Mouse (Mus musculus): ENCODE results near the gene Gm16181.

The Gm16181 gene

DNA sequence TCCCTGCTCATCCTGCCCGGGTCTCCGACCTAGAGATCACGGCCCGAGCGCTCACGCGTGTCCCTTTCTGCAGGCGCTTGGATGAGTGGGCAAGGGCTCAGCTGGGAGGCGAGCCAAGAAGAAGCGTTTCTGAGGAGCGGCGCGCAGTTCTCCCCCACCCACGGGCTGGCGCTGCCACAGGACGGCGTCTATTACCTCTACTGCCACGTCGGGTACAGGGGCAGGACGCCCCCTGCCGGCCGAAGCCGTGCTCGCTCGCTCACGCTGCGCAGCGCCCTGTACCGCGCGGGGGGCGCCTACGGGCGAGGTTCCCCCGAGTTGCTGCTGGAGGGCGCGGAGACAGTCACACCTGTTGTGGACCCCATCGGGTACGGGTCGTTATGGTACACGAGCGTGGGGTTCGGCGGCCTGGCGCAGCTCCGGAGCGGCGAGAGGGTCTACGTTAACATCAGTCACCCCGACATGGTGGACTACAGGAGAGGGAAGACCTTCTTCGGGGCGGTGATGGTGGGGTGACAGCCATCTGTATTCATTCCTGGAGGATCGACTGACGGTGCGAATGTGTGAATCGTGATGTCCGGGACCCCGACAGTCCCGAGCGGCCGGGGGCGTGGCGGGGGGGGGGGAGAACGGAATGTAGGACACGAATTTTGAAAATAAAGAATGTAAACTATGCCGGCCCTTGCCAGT, 24.9 kb upstream of the Gm16181 start:
- DNase-seq (ENCODE audit: low spot score): peak; percentile 79

DNA sequence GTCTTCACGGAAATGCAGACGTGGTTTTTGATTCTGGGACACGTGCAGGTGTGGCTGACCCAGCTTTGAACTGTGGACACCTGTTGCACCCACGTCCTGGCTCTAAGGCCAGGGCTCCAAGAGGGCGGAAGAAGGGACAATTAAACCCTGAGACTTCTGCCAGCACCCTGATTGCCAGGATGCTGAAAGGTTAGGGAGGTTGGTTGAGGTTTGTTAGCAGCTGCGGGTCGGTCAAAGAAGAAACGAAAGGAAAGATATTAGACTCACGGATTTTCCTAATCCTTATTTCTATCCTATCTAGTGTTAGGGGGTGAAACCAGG, 24.4 kb upstream of the Gm16181 start:
- DNase-seq (ENCODE audit: low spot score): no peak

DNA sequence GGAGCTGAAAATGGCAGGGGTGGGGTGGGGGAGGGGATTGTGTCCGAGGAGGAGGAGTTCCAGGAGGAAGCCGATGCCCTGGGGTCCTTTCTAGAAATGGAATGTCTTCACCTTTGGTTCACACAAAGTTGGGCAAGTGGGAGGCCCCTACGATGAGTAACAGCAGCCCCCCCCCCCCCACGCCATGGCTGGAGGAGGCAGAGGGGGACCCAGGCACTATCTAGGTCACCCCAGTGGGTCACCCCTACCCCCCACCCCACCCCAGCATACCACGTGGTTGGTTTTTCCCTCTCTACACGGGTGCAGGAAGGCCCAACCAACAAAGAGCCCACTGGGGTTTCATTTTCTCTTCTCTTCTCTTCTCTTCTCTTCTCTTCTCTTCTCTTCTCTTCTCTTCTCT, 23.5 kb upstream of the Gm16181 start:
- DNase-seq (ENCODE audit: low spot score): no peak

DNA sequence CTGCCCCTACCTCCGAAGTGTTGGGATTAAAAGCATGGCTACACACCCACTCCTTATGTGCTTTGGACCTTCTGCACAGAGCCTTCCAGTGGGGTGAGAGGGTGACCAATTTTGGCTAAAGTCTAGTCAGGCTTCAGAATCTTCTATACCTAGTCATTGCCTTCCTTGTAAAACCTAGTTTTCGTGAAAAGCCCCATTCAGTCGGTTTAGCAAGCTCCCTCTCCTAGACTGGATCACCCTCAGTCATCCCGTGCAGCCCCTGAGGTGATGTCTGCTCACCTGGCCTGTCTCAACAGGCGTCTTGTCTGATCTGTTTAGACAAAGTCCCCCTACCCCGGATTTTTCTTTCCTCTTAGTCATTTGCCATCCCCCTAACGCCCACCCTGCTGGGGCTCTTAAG, 22.6 kb upstream of the Gm16181 start:
- no peak for DNase-seq (ENCODE audit: low spot score)

DNA sequence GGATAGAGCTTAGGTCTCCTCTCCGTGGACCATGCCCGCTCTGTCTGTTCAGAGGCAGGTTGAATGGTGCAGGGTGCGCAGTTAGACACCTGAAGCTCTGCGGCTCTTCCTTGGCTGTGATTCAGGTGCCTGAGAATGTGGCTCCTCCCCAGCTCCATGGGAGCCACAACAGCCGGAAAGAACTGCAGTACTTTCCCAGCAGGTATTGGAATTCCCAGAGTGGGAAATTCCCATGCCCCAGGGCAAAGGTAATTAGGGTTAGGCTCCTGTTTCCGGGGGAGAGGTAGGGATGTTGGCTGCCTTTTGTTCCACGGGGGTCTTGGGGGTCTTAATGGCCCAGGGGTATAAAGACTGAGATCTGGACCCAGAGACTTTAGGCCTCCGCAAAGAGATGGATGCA, 21.7 kb upstream of the Gm16181 start:
- no peak for DNase-seq (ENCODE audit: low spot score)

DNA sequence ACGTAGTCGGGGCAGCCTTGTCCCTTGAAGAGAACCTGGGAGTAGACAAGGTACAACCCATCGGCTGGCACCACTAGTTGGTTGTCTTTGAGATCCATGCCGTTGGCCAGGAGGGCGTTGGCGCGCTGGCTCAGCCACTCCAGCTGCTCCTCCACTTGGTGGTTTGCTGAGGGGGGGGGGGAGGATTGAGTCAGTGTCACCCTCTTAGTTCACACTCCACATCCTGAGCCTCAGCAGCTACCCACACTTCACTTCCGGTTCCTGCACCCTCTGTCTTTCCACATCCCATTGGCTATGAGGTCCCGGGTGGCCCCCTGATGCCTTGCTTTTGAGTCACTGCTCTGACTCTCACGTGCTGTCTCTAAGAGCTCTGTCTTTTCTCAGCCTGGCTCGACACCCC, 20.2 kb upstream of the Gm16181 start:
- no peak for DNase-seq (ENCODE audit: low spot score)

DNA sequence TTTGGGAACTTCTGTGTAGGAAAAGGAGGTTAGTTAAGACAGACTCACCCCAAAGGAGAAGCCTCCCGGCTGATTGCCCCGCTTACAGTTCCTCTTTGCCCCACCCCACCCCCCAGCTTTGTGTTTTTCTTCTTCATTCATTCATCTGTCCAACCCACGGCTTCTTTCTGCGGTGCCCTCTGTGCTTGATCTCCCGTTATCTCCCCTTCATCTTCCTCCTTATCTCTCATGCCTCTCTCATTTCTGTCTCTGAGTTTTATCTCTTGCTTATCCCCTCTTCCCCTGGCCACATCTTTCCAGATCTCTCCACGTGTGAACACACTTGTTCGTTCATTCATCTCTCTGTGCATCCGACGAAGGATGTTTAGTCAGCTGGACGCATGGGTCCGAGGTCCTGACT, 19.5 kb upstream of the Gm16181 start:
- no peak for DNase-seq (ENCODE audit: low spot score)

DNA sequence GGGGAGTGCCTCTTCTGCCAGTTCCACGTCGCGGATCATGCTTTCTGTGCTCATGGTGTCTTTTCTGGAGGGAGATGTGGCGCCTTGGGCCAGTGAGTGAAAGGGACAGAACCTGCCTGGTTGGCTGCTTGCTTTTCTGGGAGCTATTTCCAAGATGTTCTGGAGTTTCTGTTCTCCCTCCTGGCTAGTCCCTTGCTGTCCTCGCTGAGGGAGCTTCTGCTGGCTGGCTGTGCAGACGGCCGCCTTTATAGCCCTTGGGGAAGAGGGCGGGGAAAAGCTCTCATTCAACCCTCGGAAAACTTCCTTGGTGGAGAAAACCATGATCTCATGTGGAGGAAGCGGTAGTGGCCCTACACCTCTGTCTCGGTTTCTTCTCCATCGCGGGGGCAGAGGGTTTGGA, 18.8 kb upstream of the Gm16181 start, which contains the start of gene Tnf:
TSS of gene Tnf (minus strand) at position 221 of the 400 bp plus-strand sequence.
- no peak for DNase-seq (ENCODE audit: low spot score)

DNA sequence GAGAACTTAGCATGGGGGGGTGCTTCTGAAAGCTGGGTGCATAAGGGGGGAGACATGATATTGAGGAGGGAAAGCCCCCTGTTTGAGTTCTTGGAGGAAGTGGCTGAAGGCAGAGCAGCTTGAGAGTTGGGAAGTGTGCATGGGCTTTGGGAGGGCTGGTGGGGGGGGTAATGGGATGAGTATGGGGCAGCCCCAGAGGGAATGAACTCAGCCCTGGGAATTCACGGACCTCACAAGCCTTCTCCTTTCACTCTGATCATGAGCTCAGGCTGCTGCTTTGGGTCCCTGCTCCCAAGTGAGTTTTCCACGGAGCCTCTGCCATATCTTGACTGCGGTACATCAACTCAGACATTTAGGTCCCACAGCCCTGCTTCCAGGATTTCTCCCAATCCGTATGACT, 18.2 kb upstream of the Gm16181 start:
- DNase-seq (ENCODE audit: low spot score): no peak

DNA sequence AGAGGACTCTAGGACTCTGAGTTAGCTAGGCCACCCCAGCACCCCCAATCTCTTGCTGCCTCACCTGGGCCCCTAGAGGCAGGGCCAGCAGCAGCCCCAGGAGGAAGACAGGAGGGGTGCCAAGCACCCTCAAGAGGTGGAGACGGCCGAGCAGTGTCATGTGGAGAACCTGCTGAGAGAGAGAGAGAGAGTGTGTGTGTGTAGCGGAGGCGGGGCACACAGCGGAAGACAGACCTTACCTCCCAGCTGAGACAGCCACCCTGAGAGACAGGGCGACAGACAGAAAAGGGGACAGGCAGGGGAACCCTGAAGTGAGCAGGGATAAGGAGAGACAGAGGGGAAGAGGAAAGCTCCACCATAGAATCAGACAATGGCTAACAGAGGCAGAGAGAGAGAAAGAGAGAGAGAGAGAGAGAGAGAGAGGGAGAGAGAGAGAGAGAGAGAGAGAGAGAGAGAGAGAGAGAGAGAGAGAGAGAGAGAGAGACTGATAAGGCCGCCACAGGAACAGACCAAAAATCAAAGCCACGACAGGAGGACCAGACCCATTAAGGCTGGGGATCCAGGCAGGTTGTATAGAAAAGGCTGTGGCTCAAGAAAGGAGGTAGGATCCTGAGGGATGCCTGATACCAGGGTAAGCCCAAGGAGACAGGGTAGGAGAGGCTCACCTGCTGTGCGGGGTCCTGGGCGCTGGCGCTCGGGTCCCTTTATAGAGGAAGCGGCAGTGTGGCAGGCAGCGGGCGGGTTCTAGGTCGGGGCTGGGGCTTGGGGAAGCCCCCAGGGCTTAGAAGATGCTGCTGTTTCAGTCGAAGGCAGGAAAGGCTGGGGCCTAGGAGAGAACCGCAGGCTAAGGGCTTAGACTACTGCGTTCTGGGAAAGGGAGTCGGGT, 15.9 kb upstream of the Gm16181 start, which contains the start of gene Lta:
TSS of gene Lta (minus strand) at position 858 of the 886 bp plus-strand sequence.
- no peak for DNase-seq (ENCODE audit: low spot score)

DNA sequence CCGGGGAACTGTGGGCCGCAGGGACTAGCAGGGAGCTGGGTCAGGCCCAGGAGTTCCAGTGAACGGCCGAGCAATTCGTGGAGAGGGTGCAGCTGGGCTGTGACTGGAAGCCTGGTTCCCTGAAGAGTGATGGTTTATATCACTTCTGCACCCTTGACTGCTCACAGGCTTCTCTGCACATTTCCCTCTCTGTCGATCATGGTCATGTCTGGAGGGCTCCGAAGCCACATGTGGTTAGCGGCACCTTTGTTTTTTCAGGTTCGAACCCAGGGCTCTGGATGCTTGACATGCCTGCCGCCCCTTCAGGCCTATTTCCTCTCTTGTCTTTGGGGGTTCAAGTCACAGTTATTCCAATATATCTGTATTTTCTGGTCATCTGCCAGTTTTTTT, 15.3 kb upstream of the Gm16181 start:
- DNase-seq (ENCODE audit: low spot score): no peak

DNA sequence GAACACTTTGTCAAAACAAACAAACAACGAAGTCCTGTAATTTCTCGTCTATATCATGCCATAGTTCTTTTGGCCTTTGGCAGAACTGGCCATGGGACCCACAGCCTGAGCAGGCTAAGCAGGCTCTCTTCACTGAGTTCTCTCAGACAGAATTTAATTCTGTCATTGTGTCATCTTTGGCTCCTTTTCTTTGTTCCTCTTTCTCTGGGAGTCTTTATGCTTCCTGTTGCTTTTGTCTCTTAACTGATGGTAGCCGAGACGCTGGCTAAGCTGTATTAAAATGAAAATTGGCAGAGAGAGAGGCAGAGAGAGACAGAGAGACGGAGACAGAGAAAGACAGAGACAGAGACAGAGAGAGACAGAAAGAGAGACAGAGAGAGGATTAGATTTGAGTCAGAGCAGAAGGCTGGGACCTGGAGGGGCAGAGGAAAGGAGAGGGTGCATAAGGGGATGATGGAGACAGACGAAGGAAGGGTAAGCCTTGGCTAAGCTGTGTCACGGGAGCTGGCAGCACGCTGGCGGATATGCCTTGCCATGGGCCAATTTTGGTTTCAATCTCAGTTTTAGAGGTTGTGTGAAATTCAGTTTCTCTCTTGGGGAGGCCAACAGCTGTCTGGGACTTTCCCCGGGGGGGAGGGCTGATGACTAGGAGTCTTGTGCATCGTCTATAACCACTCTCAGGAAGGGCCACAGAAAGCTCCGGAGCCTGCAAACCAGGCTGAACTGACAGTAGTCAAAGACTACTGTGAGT, 10.7 kb upstream of the Gm16181 start:
- no peak for DNase-seq (ENCODE audit: low spot score)

DNA sequence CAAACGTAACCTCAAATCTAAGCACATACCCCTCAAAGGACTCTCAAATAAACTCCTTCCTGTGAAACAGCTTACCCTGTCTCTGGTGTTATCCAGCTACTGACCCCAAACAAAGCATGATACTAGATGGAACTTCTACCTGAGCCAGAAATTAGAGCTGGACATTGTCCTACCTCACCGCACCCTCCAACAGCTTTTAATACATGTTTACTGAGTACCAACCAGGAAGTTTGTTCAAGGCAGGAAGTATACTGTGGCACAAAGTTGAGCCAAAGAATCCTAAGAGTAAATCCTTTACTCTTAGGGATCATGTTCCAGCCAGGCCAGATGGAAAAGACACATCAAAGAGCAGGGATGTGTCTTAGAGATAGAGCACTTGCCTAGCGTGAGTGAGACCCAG, 10.0 kb upstream of the Gm16181 start:
- no peak for DNase-seq (ENCODE audit: low spot score)

DNA sequence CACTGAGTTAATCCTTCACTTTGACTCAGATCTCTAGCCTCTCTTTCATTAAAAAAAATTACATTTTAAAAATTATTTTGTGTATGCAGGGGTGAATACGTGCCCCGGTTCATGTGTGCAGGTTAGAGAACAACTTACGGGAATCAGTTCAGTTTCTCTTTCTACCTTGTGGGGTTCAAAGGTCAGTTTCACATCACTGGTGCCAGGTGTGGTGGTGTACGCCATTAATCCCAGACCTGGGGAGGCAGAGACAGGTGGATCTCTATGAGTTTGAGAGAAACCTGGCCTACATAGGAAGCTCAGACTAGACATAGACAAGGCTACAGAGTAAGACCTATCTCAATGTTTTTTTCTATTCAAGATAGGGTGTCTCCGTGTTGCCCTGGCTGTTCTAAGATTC, 7.6 kb upstream of the Gm16181 start:
- no peak for DNase-seq (ENCODE audit: low spot score)

DNA sequence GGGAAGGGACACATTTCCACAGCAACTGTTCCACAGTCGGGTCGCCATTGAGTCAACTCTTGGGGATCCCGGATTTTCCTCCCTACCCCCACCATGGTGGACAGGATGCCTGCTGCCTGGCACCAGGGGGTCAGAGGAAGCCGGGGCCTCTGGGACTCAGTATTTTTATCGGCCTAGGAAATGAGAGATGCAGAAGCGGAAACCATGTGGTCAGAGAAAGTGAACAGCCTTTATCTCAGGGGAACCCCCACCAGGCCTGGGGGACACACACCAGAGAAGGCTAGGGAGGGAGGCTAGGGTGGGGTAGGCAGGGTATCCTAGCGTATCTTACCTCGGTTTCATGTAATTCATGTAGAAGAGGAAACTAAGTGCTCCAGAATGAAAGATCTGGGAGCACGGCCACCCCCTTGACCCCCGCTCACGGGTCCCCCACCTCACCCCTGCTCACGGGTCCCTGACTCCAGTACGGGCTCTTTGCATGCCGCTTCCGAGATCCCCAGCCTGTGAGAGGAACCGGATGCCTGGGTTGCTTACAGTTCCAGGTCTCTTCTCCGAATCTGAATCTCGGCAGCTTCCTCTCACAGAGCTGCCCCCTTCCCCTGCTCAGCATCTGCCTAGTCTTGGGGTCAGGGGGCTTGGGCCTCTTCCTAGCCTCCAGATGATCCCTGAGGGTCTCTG, 2.0 kb upstream of the Gm16181 start:
- no peak for DNase-seq (ENCODE audit: low spot score)

DNA sequence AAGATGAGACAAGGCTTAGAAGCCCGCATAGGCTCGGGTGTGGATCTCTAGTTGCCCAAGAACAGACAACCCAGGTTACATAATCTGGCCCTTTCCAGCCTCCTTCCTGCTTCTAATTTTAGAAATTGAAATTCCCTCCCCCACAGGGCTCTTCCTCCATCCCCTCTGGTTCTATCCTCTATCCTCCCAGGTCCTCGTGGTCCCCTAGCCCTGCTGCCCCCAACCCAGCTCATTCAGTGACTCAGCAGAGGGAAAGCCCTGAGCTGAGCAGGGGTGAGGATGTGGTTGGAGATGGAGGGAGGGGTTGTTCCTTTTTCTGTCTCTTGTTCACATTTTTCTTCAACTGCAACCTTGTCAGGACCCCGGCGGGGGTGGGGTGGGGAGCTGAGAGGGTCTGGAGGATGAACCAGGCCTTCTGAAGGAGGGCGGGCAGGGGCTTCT, 1.0 kb upstream of the Gm16181 start:
- no peak for DNase-seq (ENCODE audit: low spot score)

DNA sequence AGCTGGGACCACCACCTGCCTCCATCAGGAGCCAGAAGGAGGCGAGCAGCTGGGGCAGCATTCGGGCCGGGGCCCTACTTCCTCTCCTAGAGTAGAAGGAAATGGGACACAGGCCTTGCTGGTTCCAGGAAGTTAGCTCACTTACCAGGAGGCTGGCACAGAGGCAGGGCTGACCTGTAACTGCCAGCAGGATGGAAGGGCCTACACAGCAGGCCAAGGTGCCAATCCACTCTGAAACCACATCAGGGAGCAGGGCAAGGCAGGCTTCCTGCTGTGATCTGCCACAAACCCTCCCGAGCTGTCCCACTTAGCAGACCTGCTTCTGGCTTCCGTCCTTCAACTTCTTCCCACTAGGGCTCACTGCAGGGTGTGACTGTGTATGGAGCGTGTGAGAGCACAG, 1.7 kb downstream of the Gm16181 start:
- DNase-seq (ENCODE audit: low spot score): no peak

DNA sequence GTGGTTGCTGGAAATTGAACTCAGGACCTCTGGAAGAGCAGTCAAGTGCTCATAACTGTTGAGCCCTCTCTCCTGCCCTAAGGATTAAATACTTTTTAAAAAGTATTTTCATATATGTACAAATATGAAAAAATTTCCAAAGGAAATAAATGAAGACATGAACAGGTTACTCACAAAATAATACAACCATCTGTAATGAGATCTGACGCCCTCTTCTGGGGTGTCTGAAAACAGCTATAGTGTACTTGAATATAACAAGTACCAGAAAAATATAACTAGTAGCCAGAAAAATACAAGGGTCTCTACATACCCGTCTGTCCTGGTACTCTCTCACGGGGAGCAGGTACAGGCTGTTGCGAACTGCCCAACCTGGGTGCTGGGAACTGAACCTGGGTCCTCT, 4.0 kb downstream of the Gm16181 start:
- DNase-seq (ENCODE audit: low spot score): no peak

DNA sequence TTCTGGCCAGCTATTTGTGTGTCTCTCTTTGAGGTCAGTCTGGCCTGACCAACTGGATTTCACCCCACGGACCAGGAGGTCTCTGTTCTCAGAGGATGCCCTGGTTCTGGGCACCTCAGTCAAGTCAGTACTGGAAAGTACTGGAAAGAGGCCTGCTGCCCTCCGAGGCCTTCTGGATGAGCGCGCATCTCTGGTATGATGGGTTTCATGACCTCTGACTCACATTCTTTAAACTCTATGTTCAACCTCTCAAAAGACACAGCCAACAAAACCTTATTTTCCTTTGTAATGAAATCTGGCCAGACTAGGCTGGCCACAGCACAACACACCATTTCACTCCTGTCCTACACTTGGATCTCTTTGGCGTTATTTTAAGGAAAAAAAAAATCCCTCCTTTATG, 4.8 kb downstream of the Gm16181 start:
- no peak for DNase-seq (ENCODE audit: low spot score)

DNA sequence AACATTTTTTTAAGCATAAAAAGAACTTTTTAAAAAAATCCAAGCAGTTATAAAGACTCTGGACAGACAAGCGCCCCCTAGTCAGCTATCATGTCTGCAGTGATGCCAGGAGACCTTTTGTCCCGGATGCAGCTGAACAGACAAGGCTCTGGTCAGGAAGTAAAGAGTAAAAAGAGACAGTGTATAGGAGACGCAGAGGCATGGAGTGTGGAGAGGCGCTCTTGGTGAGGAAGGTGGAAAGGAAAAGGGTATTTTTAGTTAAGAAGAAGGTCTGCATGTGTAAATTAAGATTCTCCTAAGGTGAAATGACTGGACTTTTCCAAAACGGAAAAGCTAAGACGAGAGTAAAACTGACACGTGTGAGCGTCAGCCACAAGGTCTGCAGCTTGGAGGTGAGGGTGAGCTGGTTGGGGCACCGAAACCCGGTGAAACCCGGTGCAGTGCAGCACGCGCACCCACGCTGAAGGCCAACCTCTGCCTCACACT, 6.0 kb downstream of the Gm16181 start:
- no peak for DNase-seq (ENCODE audit: low spot score)

DNA sequence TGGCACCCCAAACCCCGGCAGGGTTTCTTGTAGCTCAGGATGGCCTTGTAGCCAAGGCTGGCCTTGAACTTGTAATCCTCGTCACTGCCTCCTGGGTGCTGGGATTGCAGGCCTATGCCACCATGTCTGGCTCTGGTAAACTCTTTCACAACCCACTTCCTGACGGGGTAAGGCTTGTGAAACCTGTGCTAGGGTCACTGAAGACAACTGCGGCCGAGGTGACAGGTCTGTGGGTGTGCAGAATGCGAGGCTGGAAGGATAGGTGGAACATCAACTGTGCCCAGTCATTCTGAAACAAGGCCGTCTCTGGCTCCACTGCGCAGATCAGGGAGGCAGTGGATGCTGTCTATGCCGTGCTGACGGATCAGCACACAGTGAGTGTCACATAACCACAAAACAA, 10.4 kb downstream of the Gm16181 start:
- no peak for DNase-seq (ENCODE audit: low spot score)

DNA sequence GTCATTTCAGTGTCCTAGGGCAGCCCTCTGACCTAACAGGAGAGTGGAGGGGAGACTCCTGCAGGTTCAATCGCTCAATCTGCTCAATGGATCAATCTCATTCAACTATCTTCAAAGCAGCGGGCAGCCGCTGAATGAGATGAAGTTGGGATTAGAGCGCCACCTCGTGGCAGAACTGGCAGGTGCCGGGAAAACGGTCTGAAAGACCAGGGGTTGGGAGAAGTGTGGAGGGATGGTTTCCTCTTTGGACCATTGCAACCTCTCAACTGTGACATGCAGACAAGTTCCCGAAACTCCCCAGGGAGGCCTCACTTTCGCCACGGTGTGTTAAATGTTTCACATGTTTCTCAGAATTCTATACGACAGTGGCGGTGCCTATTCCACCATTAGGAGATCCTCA, 11.4 kb downstream of the Gm16181 start:
- peak; percentile 94 for DNase-seq (ENCODE audit: low spot score)
